Mouse (Mus musculus): ENCODE data around the gene Med20.

GRCm38 (mm10) chr17:47633999-47634770 lies 22.8 kb downstream of the Med20 start:
- TF ChIP-seq JUND (IDR thresholded peaks at IDR 0.05; ENCODE audit: low read depth, low read length) (no peak), MAX (IDR thresholded peaks at IDR 0.05; ENCODE audit: low read length) (no peak), CTCF (IDR thresholded peaks at IDR 0.05 in 2 of 3, conservative IDR thresholded peaks at IDR 0.05 in 1 of 3; ENCODE audit: control insufficient read depth in 1 of 3, insufficient read depth in 1 of 3, low read depth in 2 of 3, low read length in 3 of 3, poor library complexity in 1 of 3, severe bottlenecking in 1 of 3) (no peak)
